Mouse (Mus musculus) neural tube, embryonic 14.5 days (tissue): ENCODE results near the gene AB124611. TPM values are rescaled to one million over a fixed set of nuclear protein-coding genes. Genes with fewer than 3 reads are reported as not detected.
A peak's percentile ranks its signal among the peaks of the same experiment; 100 is the strongest.
"Not testable (repeated sequence)": the region's sequence is repeated elsewhere in the genome, so short reads cannot be mapped to it uniquely, and the experiment has no call there.

Experiments
- ATAC-seq: fragments of 200-750 bp; cut with Nextera tagmentation; 2 replicates; pipeline ENCODE4 v1.8.0; 2017; ENCODE audit warnings: low read depth, mild to moderate bottlenecking, moderate TSS enrichment, moderate library complexity
- H3K27ac ChIP-seq: fragments of 300-500 bp; sonication (generic); 2 replicates; pipeline ENCODE4 v1.5.1; 2014; ENCODE audit warnings: low read depth, mild to moderate bottlenecking, control low read depth, low read length, moderate library complexity, mixed read lengths
- H3K27me3 ChIP-seq: fragments of 300-500 bp; sonication (generic); 2 replicates; pipeline ENCODE4 v1.6.1; 2014; ENCODE audit warnings: low read length; ENCODE audit not compliant: control insufficient read depth, insufficient read depth
- H3K36me3 ChIP-seq: fragments of 300-500 bp; sonication (generic); 2 replicates; pipeline ENCODE4 v1.6.1; 2014; ENCODE audit warnings: low read length, mixed read lengths; ENCODE audit not compliant: control insufficient read depth, insufficient read depth
- H3K4me1 ChIP-seq: fragments of 300-500 bp; sonication (generic); 2 replicates; pipeline ENCODE4 v1.6.1; 2014; ENCODE audit warnings: low read length; ENCODE audit not compliant: control insufficient read depth, insufficient read depth
- H3K4me2 ChIP-seq: fragments of 300-500 bp; sonication (generic); 2 replicates; pipeline ENCODE4 v1.6.1; 2014; ENCODE audit warnings: mild to moderate bottlenecking, low read depth, low read length, control low read depth
- H3K4me3 ChIP-seq: fragments of 300-500 bp; sonication (generic); 2 replicates; pipeline ENCODE4 v1.5.1; 2014; ENCODE audit warnings: low read depth, low read length, control low read depth, mixed read lengths
- H3K9ac ChIP-seq: fragments of 300-500 bp; sonication (generic); replicated peaks from 2 replicates; pipeline ENCODE4 v1.6.1; 2014; ENCODE audit warnings: low read depth, mild to moderate bottlenecking, control low read depth, low read length, mixed read lengths
- H3K9me3 ChIP-seq: fragments of 300-500 bp; sonication (generic); 2 replicates; pipeline ENCODE4 v1.6.1; 2016; ENCODE audit warnings: low read length; ENCODE audit not compliant: control insufficient read depth
- WGBS: fragments of 180-500 bp; shearing (Covaris S2); extraction: QIAGEN DNeasy Blood & Tissue Kit; methylation state at CpG from one replicate; pipeline ENCODE4 v1.1.7; 2014; 5-methylcytosine and 5-hydroxymethylcytosine counted together
- polyA plus RNA-seq: library from polyadenylated mRNA; unstranded; fragments of >200 nt; fragmentation: Nextera tagmentation; extraction: Ambion mirVana; gene quantifications from 2 replicates; pipeline ENCODE4 v1.2.1, GENCODE M21; 2014

Gene AB124611
- polyA plus RNA-seq: 2.5 and 3.0 TPM in 2 replicates

- ATAC-seq: no peak
- no peak within 1 kb of the TSS for H3K9ac ChIP-seq
- no peaks in the 10 kb centered on the region for H3K36me3 ChIP-seq
- H3K4me3 ChIP-seq: no peak within 1 kb of the TSS
- no peak within 1 kb of the TSS for H3K4me2 ChIP-seq
- no peak within 1 kb of the TSS for H3K27ac ChIP-seq
- H3K4me1 ChIP-seq: no peaks in the 10 kb centered on the region
- WGBS: 69% methylated on average over 14 of the region's 14 CpGs
- H3K27me3 ChIP-seq: no peaks in the 10 kb centered on the region
- H3K9me3 ChIP-seq: no peaks in the 10 kb centered on the region
These were observed at the start of gene AB124611 for GRCm38 (mm10) chr9:21525937-21526633. Gene AB124611 (plus strand): TSS chr9:21526176.

DNA sequence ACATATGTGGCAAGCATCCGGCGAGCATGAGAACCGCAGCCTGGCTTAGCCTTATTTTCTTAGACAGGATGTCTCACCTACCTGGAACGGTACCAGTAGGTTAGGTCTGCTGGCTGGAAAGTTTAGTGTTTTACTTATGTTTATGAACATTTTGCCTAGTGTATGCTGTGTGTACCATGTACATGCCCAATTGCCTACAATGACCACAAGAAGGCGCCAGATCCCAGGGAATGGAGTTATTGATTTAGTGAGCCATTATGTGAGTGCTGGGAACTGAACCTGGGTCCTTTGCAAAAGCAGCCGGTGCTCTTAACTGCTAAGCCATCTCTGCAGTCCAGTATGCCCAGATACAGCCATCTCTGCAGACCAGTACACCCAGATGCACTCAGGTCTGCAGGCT, 48.3 kb upstream of the AB124611 start:
- WGBS: 98% methylated on average over 6 of the region's 6 CpGs
- Histone ChIP-seq H3K4me3 (no peak overlapping the region), H3K36me3 (peaks cover 58% of the 10 kb centered on the region), H3K9ac (no peak overlapping the region), H3K27me3 (no peaks in the 10 kb centered on the region), H3K27ac (no peak overlapping the region), H3K4me1 (no peaks in the 10 kb centered on the region), H3K9me3 (no peaks in the 10 kb centered on the region), H3K4me2 (no peak overlapping the region)
- ATAC-seq: no peak

GRCm38 (mm10) chr9:21484065-21484464, 41.9 kb upstream of the AB124611 start:
- no peak for ATAC-seq

GRCm38 (mm10) chr9:21488246-21488645, 37.7 kb upstream of the AB124611 start:
- WGBS: 100% methylated on average over 1 of the region's 2 CpGs
- H3K4me3 ChIP-seq, ATAC-seq: not testable (repeated sequence)

More at GRCm38 (mm10) chr9:21484065-21484464, 41.9 kb upstream of the AB124611 start:
- no peak overlapping the region for H3K4me2 ChIP-seq
- H3K4me1 ChIP-seq: no peaks in the 10 kb centered on the region
- no peak overlapping the region for H3K4me3 ChIP-seq
- WGBS: 86% methylated on average over 4 of the region's 4 CpGs
- H3K9ac ChIP-seq: no peak overlapping the region
- no peak overlapping the region for H3K27ac ChIP-seq
- H3K36me3 ChIP-seq: peaks cover 25% of the 10 kb centered on the region
- H3K9me3 ChIP-seq: no peaks in the 10 kb centered on the region
- H3K27me3 ChIP-seq: no peaks in the 10 kb centered on the region

GRCm38 (mm10) chr9:21490696-21491095, 35.3 kb upstream of the AB124611 start:
- 88% methylated on average over 9 of the region's 9 CpGs for WGBS
- H3K4me1 ChIP-seq: no peaks in the 10 kb centered on the region
- no peak for ATAC-seq

More at GRCm38 (mm10) chr9:21488246-21488645, 37.7 kb upstream of the AB124611 start:
- H3K27me3 ChIP-seq, H3K9me3 ChIP-seq, H3K4me1 ChIP-seq, H3K4me2 ChIP-seq, H3K27ac ChIP-seq, H3K9ac ChIP-seq: not testable (repeated sequence)
- H3K36me3 ChIP-seq: peaks cover 23% of the 10 kb centered on the region

GRCm38 (mm10) chr9:21493907-21494306, 32.1 kb upstream of the AB124611 start:
- Histone ChIP-seq H3K27me3 (no peaks in the 10 kb centered on the region), H3K9ac (no peak overlapping the region), H3K36me3 (peaks cover 11% of the 10 kb centered on the region; the same call in 1 of the 2 replicates), H3K9me3 (no peaks in the 10 kb centered on the region), H3K4me2 (no peak overlapping the region), H3K4me3 (no peak overlapping the region), H3K27ac (no peak overlapping the region), H3K4me1 (no peaks in the 10 kb centered on the region)
- no peak for ATAC-seq
- WGBS: 50% methylated on average over 2 of the region's 2 CpGs

More at GRCm38 (mm10) chr9:21490696-21491095, 35.3 kb upstream of the AB124611 start:
- H3K9ac ChIP-seq: no peak overlapping the region
- H3K9me3 ChIP-seq: no peaks in the 10 kb centered on the region
- H3K36me3 ChIP-seq: peaks cover 15% of the 10 kb centered on the region
- no peak overlapping the region for H3K4me3 ChIP-seq
- no peak overlapping the region for H3K4me2 ChIP-seq
- no peak overlapping the region for H3K27ac ChIP-seq
- no peaks in the 10 kb centered on the region for H3K27me3 ChIP-seq

DNA sequence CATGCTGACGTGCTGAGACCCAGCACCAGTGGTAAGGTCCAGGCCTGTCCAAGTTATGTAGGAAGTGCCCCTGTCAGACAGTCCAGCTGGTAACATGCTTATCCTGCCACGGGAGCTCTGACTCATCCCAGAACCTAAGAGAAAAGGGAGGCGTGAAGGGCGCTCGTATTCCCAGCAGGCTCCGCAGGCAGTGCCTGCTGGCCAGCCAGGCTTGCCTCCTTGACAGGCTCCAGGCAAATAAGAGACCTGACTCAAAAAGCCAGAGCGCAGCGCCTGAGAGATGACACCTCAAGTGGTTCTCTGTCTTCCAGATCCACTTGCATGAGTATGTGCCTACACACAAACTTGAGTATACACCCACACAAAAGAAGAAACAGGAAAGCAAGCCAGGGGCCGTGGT, 31.2 kb upstream of the AB124611 start:
- no peaks in the 10 kb centered on the region for H3K4me1 ChIP-seq
- 83% methylated on average over 9 of the region's 9 CpGs for WGBS

DNA sequence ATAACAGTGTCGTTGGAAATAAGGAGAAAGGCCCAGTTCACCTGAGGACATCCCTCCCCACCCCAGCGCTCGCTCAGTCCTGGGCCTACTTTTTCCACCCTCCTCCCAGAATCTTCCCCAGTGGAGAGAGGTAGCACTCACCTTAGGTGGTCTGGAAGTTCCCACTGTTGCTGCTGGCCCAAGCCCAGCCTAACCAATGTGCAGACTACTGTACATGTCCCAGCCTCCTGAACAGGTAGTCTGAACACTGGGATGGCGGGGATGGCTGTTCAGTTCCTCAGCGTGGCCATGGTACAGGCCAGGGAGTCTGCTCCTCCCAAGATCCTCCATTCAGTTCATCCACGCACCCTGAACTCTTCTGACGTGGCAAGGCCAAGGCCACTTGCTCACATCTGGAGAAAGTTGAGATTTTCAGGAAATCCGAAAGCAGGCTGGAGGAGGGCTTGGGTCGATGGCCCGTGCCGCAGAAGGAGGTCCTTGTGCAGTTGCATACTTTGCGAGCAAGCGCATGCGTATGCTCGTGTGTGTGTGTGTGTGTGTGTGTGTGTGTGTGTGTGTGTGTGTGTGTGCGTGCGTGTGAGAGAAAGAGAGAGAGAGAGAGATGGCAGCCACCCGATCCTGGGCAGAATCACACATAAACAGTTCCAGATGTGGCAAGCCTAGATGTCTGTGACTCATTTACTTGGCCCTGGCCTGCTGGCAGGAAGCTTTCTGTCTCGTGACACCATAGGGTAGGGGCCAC, 29.5 kb upstream of the AB124611 start:
- WGBS: 83% methylated on average over 19 of the region's 19 CpGs
- H3K36me3 ChIP-seq: peaks cover 11% of the 10 kb centered on the region; the same call in 1 of the 2 replicates
- no peak overlapping the region for H3K9ac ChIP-seq
- H3K4me2 ChIP-seq: no peak overlapping the region
- no peaks in the 10 kb centered on the region for H3K9me3 ChIP-seq
- H3K4me3 ChIP-seq: no peak overlapping the region
- no peaks in the 10 kb centered on the region for H3K4me1 ChIP-seq
- no peak overlapping the region for H3K27ac ChIP-seq
- ATAC-seq: no peak
- no peaks in the 10 kb centered on the region for H3K27me3 ChIP-seq

More for the DNA sequence above, 31.2 kb upstream of the AB124611 start:
- H3K4me2 ChIP-seq: no peak overlapping the region
- H3K9me3 ChIP-seq: no peaks in the 10 kb centered on the region
- H3K9ac ChIP-seq: no peak overlapping the region
- ATAC-seq: no peak
- H3K4me3 ChIP-seq: no peak overlapping the region
- peaks cover 11% of the 10 kb centered on the region; the same call in 1 of the 2 replicates for H3K36me3 ChIP-seq
- H3K27ac ChIP-seq: no peak overlapping the region
- no peaks in the 10 kb centered on the region for H3K27me3 ChIP-seq

DNA sequence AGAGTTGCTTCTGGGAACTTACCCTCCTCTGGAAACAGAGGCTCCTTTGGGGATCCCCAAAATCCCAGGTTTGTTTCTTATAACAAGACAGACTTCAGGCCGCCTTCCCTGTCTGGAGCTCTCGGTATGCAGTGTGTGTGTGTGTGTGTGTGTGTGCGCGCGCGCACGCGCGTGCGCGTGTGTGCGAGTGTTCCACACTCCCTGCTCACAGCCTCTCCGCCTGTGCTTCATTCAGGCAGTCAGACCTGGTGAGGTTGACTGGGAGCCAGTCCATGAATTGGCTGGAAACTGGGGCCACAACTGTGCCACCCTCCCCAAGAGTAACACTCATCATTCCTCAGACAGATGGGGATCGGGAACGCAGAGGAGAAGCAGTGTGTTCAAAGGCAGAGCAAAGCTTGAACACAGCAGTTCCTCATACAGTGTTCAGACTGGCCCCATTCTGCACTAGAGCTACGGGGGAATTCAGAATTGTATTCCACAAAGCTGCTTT, 28.9 kb upstream of the AB124611 start:
- no peak overlapping the region for H3K4me3 ChIP-seq
- no peaks in the 10 kb centered on the region for H3K9me3 ChIP-seq
- H3K4me2 ChIP-seq: no peak overlapping the region
- H3K27me3 ChIP-seq: no peaks in the 10 kb centered on the region
- no peak for ATAC-seq
- no peaks in the 10 kb centered on the region for H3K4me1 ChIP-seq
- 92% methylated on average over 16 of the region's 16 CpGs for WGBS
- peaks cover 6% of the 10 kb centered on the region; the same call in 1 of the 2 replicates for H3K36me3 ChIP-seq
- H3K9ac ChIP-seq: no peak overlapping the region
- peak overlapping the region; percentile 5; the same call in 1 of the 2 replicates for H3K27ac ChIP-seq
